Mouse (Mus musculus) embryonic facial prominence, embryonic 13.5 days (tissue): ENCODE measurements around the gene Dlgap3. TPM values are rescaled to one million over a fixed set of nuclear protein-coding genes. Genes with fewer than 3 reads are reported as not detected.

Source experiments
- ATAC-seq: fragments of 200-750 bp; cut with Nextera tagmentation; 2 replicates; pipeline ENCODE4 v1.8.0; 2017; ENCODE audit warnings: low read depth; ENCODE audit not compliant: insufficient number of reproducible peaks, insufficient read depth, low FRiP score, low TSS enrichment
- H3K27ac ChIP-seq: fragments of 300-500 bp; sonication (generic); 2 replicates; pipeline ENCODE4 v1.5.1; 2015; ENCODE audit warnings: moderate library complexity, mild to moderate bottlenecking, inconsistent platforms
- H3K27me3 ChIP-seq: fragments of 300-500 bp; sonication (generic); 2 replicates; pipeline ENCODE4 v1.6.1; 2015; ENCODE audit warnings: mild to moderate bottlenecking, inconsistent platforms
- H3K36me3 ChIP-seq: fragments of 300-500 bp; sonication (generic); 2 replicates; pipeline ENCODE4 v1.6.1; 2015; ENCODE audit warnings: mild to moderate bottlenecking, inconsistent platforms
- H3K4me1 ChIP-seq: fragments of 300-500 bp; sonication (generic); 2 replicates; pipeline ENCODE4 v1.6.1; 2015; ENCODE audit warnings: inconsistent platforms
- H3K4me2 ChIP-seq: fragments of 300-500 bp; sonication (generic); 2 replicates; pipeline ENCODE4 v1.6.1; 2015; ENCODE audit warnings: moderate library complexity, mild to moderate bottlenecking, inconsistent platforms
- H3K4me3 ChIP-seq: fragments of 300-500 bp; sonication (generic); 2 replicates; pipeline ENCODE4 v1.5.1; 2015; ENCODE audit warnings: mild to moderate bottlenecking, inconsistent platforms
- H3K9ac ChIP-seq: fragments of 300-500 bp; sonication (generic); 2 replicates; pipeline ENCODE4 v1.6.1; 2015; ENCODE audit warnings: mild to moderate bottlenecking, inconsistent platforms
- H3K9me3 ChIP-seq: fragments of 300-500 bp; sonication (generic); 2 replicates; pipeline ENCODE4 v1.6.1; 2016; ENCODE audit warnings: inconsistent platforms
- WGBS: fragments of 180-500 bp; shearing (Covaris S2); methylation state at CpG from one replicate; pipeline ENCODE4 v1.1.7; 2015; ENCODE audit warnings: mixed read lengths; 5-methylcytosine and 5-hydroxymethylcytosine counted together
- polyA plus RNA-seq: library from polyadenylated mRNA; unstranded; fragments of >200 nt; fragmentation: Nextera tagmentation; extraction: Ambion mirVana; gene quantifications from 2 replicates; pipeline ENCODE4 v1.2.1, GENCODE M21; 2015

Gene Dlgap3
- polyA plus RNA-seq, 1 experiment from 2014 or later = 0.94 TPM

- H3K36me3 ChIP-seq = no peaks in the 10 kb centered on the region
- no peak for ATAC-seq
- 70% methylated on average over 5 of the region's 5 CpGs for WGBS
- peaks cover 18% of the 10 kb centered on the region for H3K4me1 ChIP-seq
- H3K27ac ChIP-seq = no peak overlapping the region
- no peak overlapping the region for H3K4me2 ChIP-seq
- no peaks in the 10 kb centered on the region for H3K9me3 ChIP-seq
- peaks cover 64% of the 10 kb centered on the region for H3K27me3 ChIP-seq
- H3K9ac ChIP-seq = no peak overlapping the region
- no peak overlapping the region for H3K4me3 ChIP-seq
Observed at GRCm38 (mm10) chr4:127167096-127167495, 1.9 kb upstream of the Dlgap3 start.

GRCm38 (mm10) chr4:127167731-127168130 lies 1.3 kb upstream of the Dlgap3 start:
- H3K27ac ChIP-seq = no peak overlapping the region
- no peak overlapping the region for H3K9ac ChIP-seq
- ATAC-seq = 0 out of 2 replicates have a peak, but pooled peaks have one; percentile 11
- H3K4me2 ChIP-seq = peak overlapping the region; percentile 100
- H3K9me3 ChIP-seq = no peaks in the 10 kb centered on the region
- peaks cover 70% of the 10 kb centered on the region for H3K27me3 ChIP-seq
- 15% methylated on average over 8 of the region's 8 CpGs for WGBS
- peaks cover 18% of the 10 kb centered on the region for H3K4me1 ChIP-seq
- no peaks in the 10 kb centered on the region for H3K36me3 ChIP-seq
- peak overlapping the region; percentile 67; the same call in 1 of the 2 replicates for H3K4me3 ChIP-seq

- Histone ChIP-seq H3K4me1 (peaks cover 18% of the 10 kb centered on the region), H3K27me3 (peaks cover 76% of the 10 kb centered on the region), H3K4me3 (peak overlapping the region; percentile 67), H3K36me3 (no peaks in the 10 kb centered on the region), H3K9ac (peak overlapping the region; percentile 67), H3K27ac (no peak overlapping the region), H3K4me2 (peak overlapping the region; percentile 100), H3K9me3 (no peaks in the 10 kb centered on the region)
- WGBS = 2% methylated on average over 37 of the region's 39 CpGs
- peak; percentile 63; the same call in 1 of the 2 replicates for ATAC-seq
Observed at GRCm38 (mm10) chr4:127168211-127168913, 642 bp upstream of the Dlgap3 start.

GRCm38 (mm10) chr4:127169346-127170221 lies 580 bp downstream of the Dlgap3 start:
- H3K4me1 ChIP-seq = peaks cover 18% of the 10 kb centered on the region
- H3K4me3 ChIP-seq = peak overlapping the region; percentile 67
- H3K27ac ChIP-seq = no peak overlapping the region
- peak overlapping the region; percentile 100 for H3K4me2 ChIP-seq
- H3K27me3 ChIP-seq = peaks cover 75% of the 10 kb centered on the region
- peak overlapping the region; percentile 67 for H3K9ac ChIP-seq
- H3K9me3 ChIP-seq = no peaks in the 10 kb centered on the region
- WGBS = 2% methylated on average over 48 of the region's 51 CpGs
- H3K36me3 ChIP-seq = no peaks in the 10 kb centered on the region
- ATAC-seq = no peak

- Histone ChIP-seq H3K9me3 (no peaks in the 10 kb centered on the region), H3K27ac (no peak overlapping the region), H3K9ac (no peak overlapping the region), H3K4me1 (peaks cover 18% of the 10 kb centered on the region), H3K27me3 (peaks cover 69% of the 10 kb centered on the region), H3K36me3 (no peaks in the 10 kb centered on the region), H3K4me2 (no peak overlapping the region), H3K4me3 (no peak overlapping the region)
- 50% methylated on average over 5 of the region's 5 CpGs for whole genome bisulfite sequencing
- ATAC-seq = no peak
Observed at GRCm38 (mm10) chr4:127170866-127171265, 1.9 kb downstream of the Dlgap3 start.

- Histone ChIP-seq H3K9ac (no peak overlapping the region), H3K4me3 (no peak overlapping the region), H3K4me2 (no peak overlapping the region), H3K36me3 (no peaks in the 10 kb centered on the region), H3K27ac (no peak overlapping the region), H3K27me3 (peaks cover 67% of the 10 kb centered on the region), H3K4me1 (peaks cover 18% of the 10 kb centered on the region), H3K9me3 (no peaks in the 10 kb centered on the region)
- WGBS = 47% methylated on average over 4 of the region's 4 CpGs
- no peak for ATAC-seq
Observed at GRCm38 (mm10) chr4:127171341-127171905, 2.4 kb downstream of the Dlgap3 start.

- whole genome bisulfite sequencing = 24% methylated on average over 7 of the region's 7 CpGs
- Histone ChIP-seq H3K4me1 (peaks cover 18% of the 10 kb centered on the region), H3K4me3 (no peak overlapping the region), H3K36me3 (no peaks in the 10 kb centered on the region), H3K27me3 (peaks cover 65% of the 10 kb centered on the region), H3K4me2 (no peak overlapping the region), H3K9ac (no peak overlapping the region), H3K27ac (no peak overlapping the region), H3K9me3 (no peaks in the 10 kb centered on the region)
- no peak for ATAC-seq
Observed at GRCm38 (mm10) chr4:127172119-127172518, 3.1 kb downstream of the Dlgap3 start.

- 62% methylated on average over 4 of the region's 4 CpGs for WGBS
- Histone ChIP-seq H3K9me3 (no peaks in the 10 kb centered on the region), H3K9ac (no peak overlapping the region), H3K4me3 (no peak overlapping the region), H3K27me3 (peaks cover 65% of the 10 kb centered on the region), H3K36me3 (no peaks in the 10 kb centered on the region), H3K4me1 (peaks cover 18% of the 10 kb centered on the region), H3K4me2 (no peak overlapping the region), H3K27ac (no peak overlapping the region)
- no peak for ATAC-seq
Observed at GRCm38 (mm10) chr4:127172614-127173013, 3.6 kb downstream of the Dlgap3 start.

- no peak for ATAC-seq
- H3K4me2 ChIP-seq = no peak overlapping the region
- 1% methylated on average over 8 of the region's 8 CpGs for WGBS
- H3K4me3 ChIP-seq = no peak overlapping the region
- H3K4me1 ChIP-seq = peaks cover 10% of the 10 kb centered on the region
- H3K9ac ChIP-seq = no peak overlapping the region
- H3K27ac ChIP-seq = no peak overlapping the region
- H3K36me3 ChIP-seq = no peaks in the 10 kb centered on the region
- peaks cover 64% of the 10 kb centered on the region for H3K27me3 ChIP-seq
- no peaks in the 10 kb centered on the region for H3K9me3 ChIP-seq
Observed at GRCm38 (mm10) chr4:127173461-127173860, 4.5 kb downstream of the Dlgap3 start.

GRCm38 (mm10) chr4:127174075-127174899 lies 5.3 kb downstream of the Dlgap3 start:
- H3K9ac ChIP-seq = no peak overlapping the region
- WGBS = 55% methylated on average over 8 of the region's 8 CpGs
- no peaks in the 10 kb centered on the region for H3K36me3 ChIP-seq
- no peak for ATAC-seq
- no peak overlapping the region for H3K4me2 ChIP-seq
- H3K27ac ChIP-seq = no peak overlapping the region
- H3K9me3 ChIP-seq = no peaks in the 10 kb centered on the region
- H3K4me1 ChIP-seq = peaks cover 5% of the 10 kb centered on the region
- H3K27me3 ChIP-seq = peaks cover 64% of the 10 kb centered on the region
- no peak overlapping the region for H3K4me3 ChIP-seq

GRCm38 (mm10) chr4:127174900-127175278 lies 5.9 kb downstream of the Dlgap3 start:
- H3K36me3 ChIP-seq = no peaks in the 10 kb centered on the region
- no peak overlapping the region for H3K9ac ChIP-seq
- no peak overlapping the region for H3K4me2 ChIP-seq
- H3K9me3 ChIP-seq = no peaks in the 10 kb centered on the region
- no peak overlapping the region for H3K4me3 ChIP-seq
- no peaks in the 10 kb centered on the region for H3K4me1 ChIP-seq
- no peak overlapping the region for H3K27ac ChIP-seq
- WGBS = 55% methylated on average over 4 of the region's 4 CpGs
- peaks cover 64% of the 10 kb centered on the region for H3K27me3 ChIP-seq
- no peak for ATAC-seq
